Mouse (Mus musculus): Measurements from ENCODE around the gene Cys1. TPM values are rescaled to one million over a fixed set of nuclear protein-coding genes. Genes with fewer than 3 reads are reported as not detected.
A peak's percentile ranks its signal among the peaks of the same experiment; 100 is the strongest.

Cys1 gene
- 0.76 and 1.0 TPM in 2 replicates for polyA plus RNA-seq (2016; fragmentation: Nextera tagmentation; extraction: Ambion mirVana)

GRCm38 (mm10) chr12:24681286-24682023 is at the start of gene Cys1:
Cys1 (minus strand) TSS chr12:24681813.
- 2% methylated on average over 20 of the region's 20 CpGs for WGBS
- ATAC-seq (ENCODE audit: insufficient number of reproducible peaks, low FRiP score) = no peak

GRCm38 (mm10) chr12:24724369-24724768 is 42.8 kb upstream of the Cys1 start:
- H3K4me1 ChIP-seq (replicated peaks) = peaks cover 18% of the 10 kb centered on the region
- H3K9me3 ChIP-seq (replicated peaks) = peaks cover 8% of the 10 kb centered on the region
- H3K27ac ChIP-seq (ENCODE audit: poor library complexity, severe bottlenecking) = peak overlapping the region; percentile 71
- 0 out of 2 replicates have a peak overlapping the region, but pooled peaks have one; percentile 0 for H3K4me3 ChIP-seq
- H3K27me3 ChIP-seq (replicated peaks) = no peaks in the 10 kb centered on the region
- peak; percentile 89 for ATAC-seq (ENCODE audit: insufficient number of reproducible peaks, low FRiP score)
- H3K4me2 ChIP-seq = peak overlapping the region; percentile 45
- no peaks in the 10 kb centered on the region for H3K36me3 ChIP-seq
- 8% methylated on average over 2 of the region's 2 CpGs for WGBS
- no peak overlapping the region for H3K9ac ChIP-seq

More at GRCm38 (mm10) chr12:24681286-24682023, at the start of gene Cys1:
- peak within 1 kb of the TSS; percentile 53 for H3K4me3 ChIP-seq
- H3K36me3 ChIP-seq = no peaks in the 10 kb centered on the region
- H3K27ac ChIP-seq (ENCODE audit: poor library complexity, severe bottlenecking) = no peak within 1 kb of the TSS
- peaks cover 25% of the 10 kb centered on the region for H3K4me1 ChIP-seq (replicated peaks)
- H3K4me2 ChIP-seq = peak within 1 kb of the TSS; percentile 83
- peak within 1 kb of the TSS; percentile 76 for H3K9ac ChIP-seq
- no peaks in the 10 kb centered on the region for H3K9me3 ChIP-seq (replicated peaks)
- peaks cover 51% of the 10 kb centered on the region for H3K27me3 ChIP-seq (replicated peaks)

- H3K36me3 ChIP-seq = no peaks in the 10 kb centered on the region
- ATAC-seq (ENCODE audit: insufficient number of reproducible peaks, low FRiP score) = peak; percentile 42; the same call in 1 of the 2 replicates
- no peak overlapping the region for H3K9ac ChIP-seq
- WGBS = 34% methylated on average over 4 of the region's 4 CpGs
- H3K4me2 ChIP-seq = peak overlapping the region; percentile 45; the same call in 1 of the 2 replicates
- H3K27me3 ChIP-seq (replicated peaks) = no peaks in the 10 kb centered on the region
- H3K27ac ChIP-seq (ENCODE audit: poor library complexity, severe bottlenecking) = peak overlapping the region; percentile 71
- H3K4me1 ChIP-seq (replicated peaks) = peaks cover 18% of the 10 kb centered on the region
- H3K4me3 ChIP-seq = no peak overlapping the region
- H3K9me3 ChIP-seq (replicated peaks) = peaks cover 3% of the 10 kb centered on the region; the same call in 1 of the 2 replicates
Measured at GRCm38 (mm10) chr12:24723859-24724258, 42.2 kb upstream of the Cys1 start.

GRCm38 (mm10) chr12:24723434-24723833 is 41.8 kb upstream of the Cys1 start:
- ATAC-seq (ENCODE audit: insufficient number of reproducible peaks, low FRiP score) = no peak; the same call in 1 of the 2 replicates
- H3K9me3 ChIP-seq (replicated peaks) = peaks cover 3% of the 10 kb centered on the region; the same call in 1 of the 2 replicates
- no peaks in the 10 kb centered on the region for H3K27me3 ChIP-seq (replicated peaks)
- peaks cover 18% of the 10 kb centered on the region for H3K4me1 ChIP-seq (replicated peaks)
- peak overlapping the region; percentile 71 for H3K27ac ChIP-seq (ENCODE audit: poor library complexity, severe bottlenecking)
- H3K4me2 ChIP-seq = no peak overlapping the region
- no peaks in the 10 kb centered on the region for H3K36me3 ChIP-seq
- no peak overlapping the region for H3K4me3 ChIP-seq
- WGBS = 38% methylated on average over 2 of the region's 2 CpGs
- no peak overlapping the region for H3K9ac ChIP-seq

DNA sequence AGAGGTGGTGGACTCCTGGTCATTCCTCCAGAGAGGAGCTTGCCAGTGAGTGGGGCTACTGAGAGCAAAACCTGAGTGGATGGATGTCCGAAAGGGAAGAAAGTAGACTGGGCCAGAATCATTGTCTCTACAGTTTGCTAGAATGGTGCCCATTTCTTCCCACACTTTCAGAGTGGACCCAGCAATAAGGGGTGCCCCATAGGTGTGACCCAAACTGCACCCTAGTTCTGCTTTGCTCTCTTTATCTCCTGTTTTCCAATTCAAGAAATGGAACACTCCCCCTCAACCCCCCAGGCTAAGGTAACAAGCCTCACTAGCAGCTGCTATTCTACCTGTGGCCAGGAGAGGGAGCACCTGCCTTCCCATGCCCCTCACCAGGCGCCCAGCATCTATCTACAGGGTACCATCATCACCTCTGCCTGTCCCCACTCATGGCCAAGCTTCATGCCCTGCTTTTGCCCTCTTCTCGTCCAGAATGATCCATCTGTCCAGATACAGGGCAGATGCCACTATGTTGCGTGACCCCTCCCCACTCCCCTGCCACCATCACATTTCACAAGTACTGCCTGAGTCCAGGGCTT is 35.2 kb upstream of the Cys1 start:
- Histone ChIP-seq H3K4me2 (no peak overlapping the region), H3K4me3 (no peak overlapping the region), H3K27me3 (replicated peaks) (no peaks in the 10 kb centered on the region), H3K9me3 (replicated peaks) (no peaks in the 10 kb centered on the region), H3K9ac (no peak overlapping the region), H3K36me3 (peaks cover 23% of the 10 kb centered on the region), H3K27ac (ENCODE audit: poor library complexity, severe bottlenecking) (no peak overlapping the region), H3K4me1 (replicated peaks) (peaks cover 24% of the 10 kb centered on the region)
- WGBS = 45% methylated on average over 4 of the region's 4 CpGs
- ATAC-seq (ENCODE audit: insufficient number of reproducible peaks, low FRiP score) = peak; percentile 49; the same call in 1 of the 2 replicates

- no peak overlapping the region for H3K4me2 ChIP-seq
- H3K27me3 ChIP-seq (replicated peaks) = no peaks in the 10 kb centered on the region
- H3K27ac ChIP-seq (ENCODE audit: poor library complexity, severe bottlenecking) = no peak overlapping the region
- peak; percentile 58; the same call in 1 of the 2 replicates for ATAC-seq (ENCODE audit: insufficient number of reproducible peaks, low FRiP score)
- peaks cover 36% of the 10 kb centered on the region for H3K4me1 ChIP-seq (replicated peaks)
- no peak overlapping the region for H3K4me3 ChIP-seq
- H3K9me3 ChIP-seq (replicated peaks) = no peaks in the 10 kb centered on the region
- 69% methylated on average over 2 of the region's 2 CpGs for WGBS
- H3K36me3 ChIP-seq = peaks cover 36% of the 10 kb centered on the region
- no peak overlapping the region for H3K9ac ChIP-seq
Measured at GRCm38 (mm10) chr12:24715268-24715896, 33.8 kb upstream of the Cys1 start.

- Histone ChIP-seq H3K9me3 (replicated peaks) (no peaks in the 10 kb centered on the region), H3K27ac (ENCODE audit: poor library complexity, severe bottlenecking) (no peak overlapping the region), H3K27me3 (replicated peaks) (no peaks in the 10 kb centered on the region), H3K4me1 (replicated peaks) (peaks cover 39% of the 10 kb centered on the region), H3K4me2 (no peak overlapping the region), H3K36me3 (peaks cover 39% of the 10 kb centered on the region), H3K4me3 (no peak overlapping the region), H3K9ac (no peak overlapping the region)
- WGBS = 67% methylated on average over 5 of the region's 5 CpGs
- ATAC-seq (ENCODE audit: insufficient number of reproducible peaks, low FRiP score) = no peak
Measured at GRCm38 (mm10) chr12:24714579-24715255, 33.1 kb upstream of the Cys1 start.

DNA sequence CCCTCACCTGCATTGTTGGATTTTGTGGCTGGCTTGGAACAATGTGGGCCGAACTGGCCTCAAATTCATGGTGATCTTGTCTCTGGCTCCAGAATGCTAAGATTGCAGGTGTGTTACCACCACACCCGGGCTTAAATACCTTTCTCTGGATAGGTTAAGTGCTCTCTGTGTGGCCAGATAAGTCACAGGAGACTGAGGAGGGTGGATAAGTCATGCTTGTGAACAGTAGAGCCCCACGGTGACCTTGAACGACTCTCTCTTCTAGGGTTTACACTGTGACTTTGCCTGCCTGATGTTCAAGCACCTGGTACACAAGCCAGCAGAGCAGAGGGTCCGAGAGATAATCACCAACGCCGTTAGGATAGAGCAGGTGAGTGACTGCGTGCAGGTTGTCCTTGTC is 30.8 kb upstream of the Cys1 start:
- no peaks in the 10 kb centered on the region for H3K27me3 ChIP-seq (replicated peaks)
- no peak overlapping the region for H3K27ac ChIP-seq (ENCODE audit: poor library complexity, severe bottlenecking)
- no peak for ATAC-seq (ENCODE audit: insufficient number of reproducible peaks, low FRiP score)
- H3K36me3 ChIP-seq = peaks cover 39% of the 10 kb centered on the region
- no peak overlapping the region for H3K4me2 ChIP-seq
- 73% methylated on average over 8 of the region's 8 CpGs for WGBS
- H3K4me1 ChIP-seq (replicated peaks) = peaks cover 39% of the 10 kb centered on the region
- H3K9me3 ChIP-seq (replicated peaks) = no peaks in the 10 kb centered on the region
- H3K9ac ChIP-seq = no peak overlapping the region
- H3K4me3 ChIP-seq = no peak overlapping the region

DNA sequence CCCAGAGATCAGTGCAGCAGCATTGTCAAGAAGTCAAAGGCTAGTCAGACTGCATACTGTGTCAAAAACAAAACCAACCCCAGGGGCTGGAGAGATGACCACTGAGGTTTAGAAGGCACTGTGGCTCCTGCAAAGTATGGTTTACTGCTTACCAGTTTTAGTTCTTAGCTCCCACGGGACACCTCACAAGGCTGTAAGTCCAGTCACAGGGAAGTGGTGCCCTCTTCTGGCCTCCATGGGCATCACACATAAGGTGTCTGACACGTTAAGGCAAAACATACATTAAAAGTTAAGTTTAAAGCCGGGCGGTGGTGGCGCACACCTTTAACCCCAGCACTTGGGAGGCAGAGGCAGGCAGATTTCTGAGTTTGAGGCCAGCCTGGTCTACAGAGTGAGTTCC is 29.1 kb upstream of the Cys1 start:
- Histone ChIP-seq H3K9me3 (replicated peaks) (no peaks in the 10 kb centered on the region), H3K36me3 (peaks cover 39% of the 10 kb centered on the region), H3K27me3 (replicated peaks) (no peaks in the 10 kb centered on the region), H3K4me1 (replicated peaks) (peaks cover 44% of the 10 kb centered on the region), H3K4me2 (peak overlapping the region; percentile 84), H3K9ac (no peak overlapping the region), H3K4me3 (no peak overlapping the region), H3K27ac (ENCODE audit: poor library complexity, severe bottlenecking) (no peak overlapping the region)
- no peak for ATAC-seq (ENCODE audit: insufficient number of reproducible peaks, low FRiP score)
- WGBS = 72% methylated on average over 5 of the region's 5 CpGs

- Histone ChIP-seq H3K4me2 (peak overlapping the region; percentile 84), H3K4me1 (replicated peaks) (peaks cover 44% of the 10 kb centered on the region), H3K9ac (0 out of 2 replicates have a peak overlapping the region, but pooled peaks have one; percentile 79), H3K27me3 (replicated peaks) (no peaks in the 10 kb centered on the region), H3K4me3 (peak overlapping the region; percentile 81), H3K27ac (ENCODE audit: poor library complexity, severe bottlenecking) (peak overlapping the region; percentile 19; the same call in 1 of the 2 replicates), H3K36me3 (peaks cover 39% of the 10 kb centered on the region), H3K9me3 (replicated peaks) (no peaks in the 10 kb centered on the region)
- 37% methylated on average over 5 of the region's 5 CpGs for WGBS
- no peak for ATAC-seq (ENCODE audit: insufficient number of reproducible peaks, low FRiP score)
Measured at GRCm38 (mm10) chr12:24709831-24710508, 28.4 kb upstream of the Cys1 start.

Measured in heart, embryonic 12.5 days (tissue).